8 mouse cellular contexts compared by ENCODE assay signal in genomic region chr3:115711924-115712807, GRCm38 (mm10). TPM values are rescaled to one million over a fixed set of nuclear protein-coding genes. Genes with fewer than 3 reads are reported as not detected.
A peak's percentile ranks its signal among the peaks of the same experiment; 100 is the strongest.
DNase-seq lines count a peak whose midpoint lies in the region; ATAC-seq and TF ChIP-seq lines count a peak whose summit lies in the region.

No protein-coding gene starts in this region.

- peak overlapping the region; percentile 57 for H3K4me3 ChIP-seq in testis, adult 2 months (ENCODE audit: control insufficient read depth, low read depth, low read length)
- peak overlapping the region; percentile 54; the same call in 1 of the 2 replicates for H3K4me3 ChIP-seq in limb, embryonic 15.5 days

- peaks cover 7% of the 10 kb centered on the region for H3K27me3 ChIP-seq in testis, adult 2 months (ENCODE audit: control insufficient read depth, insufficient read depth, low read length)
- H3K27me3 ChIP-seq in limb, embryonic 15.5 days: 0 out of 2 replicates have a peak, but pooled peaks cover 3% of the 10 kb centered on the region

- no peaks in the 10 kb centered on the region for H3K9me3 ChIP-seq in limb, embryonic 15.5 days

- H3K9ac ChIP-seq in limb, embryonic 15.5 days: no peak overlapping the region

- 92% methylated on average over 27 of the region's 27 CpGs for WGBS in limb, embryonic 15.5 days

- 0 out of 2 replicates have a peak overlapping the region, but pooled peaks have one; percentile 72 for H3K4me2 ChIP-seq in limb, embryonic 15.5 days

- no peak for ATAC-seq in limb, embryonic 15.5 days (ENCODE audit: insufficient number of reproducible peaks, low FRiP score, low TSS enrichment, low read depth)
- no peak for ATAC-seq in frontal cortex, adult (ENCODE audit: low TSS enrichment)

- DNase-seq in cerebellum, adult 11-12 months: peak; percentile 4
- no peak for DNase-seq in cerebellum, adult 9-11 months
- DNase-seq in testis, postnatal 14 days (ENCODE audit: low spot score): no peak
- no peak for DNase-seq in left cerebral cortex, postnatal 36 days (ENCODE audit: low spot score in 2 of 2)
- DNase-seq in left cerebral cortex, postnatal 25 days (ENCODE audit: low spot score in 2 of 2): no peak

- intact Hi-C loops in left cerebral cortex, postnatal 36 days (cut with DNase I): loop anchor here (2.0 to 5.0 kb wide), 4 partner anchors 50 to 270 kb away; no protein-coding TSS in a partner anchor
- intact Hi-C loops in left cerebral cortex, postnatal 25 days (cut with DNase I): loop anchor here (2.0 kb wide), 2 partner anchors 177 to 265 kb away; no protein-coding TSS in a partner anchor

- H3K4me1 ChIP-seq in testis, adult 2 months (ENCODE audit: control insufficient read depth, insufficient read depth, low read length): peaks cover 13% of the 10 kb centered on the region
- H3K4me1 ChIP-seq in limb, embryonic 15.5 days: peaks cover 8% of the 10 kb centered on the region; the same call in 1 of the 2 replicates

- no peak overlapping the region for H3K27ac ChIP-seq in testis, adult 2 months (ENCODE audit: control insufficient read depth, insufficient read depth, low read depth, low read length)
- no peak overlapping the region for H3K27ac ChIP-seq in limb, embryonic 15.5 days

- no peaks in the 10 kb centered on the region for H3K36me3 ChIP-seq in testis, adult 2 months (ENCODE audit: control insufficient read depth, insufficient read depth, low read length)
- no peaks in the 10 kb centered on the region for H3K36me3 ChIP-seq in limb, embryonic 15.5 days

- no peak for TF ChIP-seq POLR2A in testis, adult 2 months (IDR thresholded peaks at IDR 0.05; ENCODE audit: control insufficient read depth, low read depth, low read length)

- TF ChIP-seq CTCF in testis, adult 2 months (IDR thresholded peaks at IDR 0.05; ENCODE audit: control insufficient read depth, insufficient read depth, insufficient replicate concordance, low read depth, low read length): no peak

RNA-seq across cellular contexts. Expression of gene S1pr1, which starts 2.7 kb away (rescaled TPM):
- 2.0 and 2.1 TPM in 2 replicates for polyA plus RNA-seq in testis, adult 2 months (2012; rRNA removed)
- polyA plus RNA-seq in limb, embryonic 15.5 days (2015; fragmentation: Nextera tagmentation; extraction: Ambion mirVana): 23.8 and 28.1 TPM in 2 replicates
- total RNA-seq in left cerebral cortex, postnatal 36 days (2021): 100 to 1,000 TPM in 1 of 2 experiments, 10 to 100 TPM in 1; 87.4 to 104 TPM
- total RNA-seq in left cerebral cortex, postnatal 25 days (2021): 10 to 100 TPM; 98.8 to 99.4 TPM
